Mouse (Mus musculus): ENCODE measurements around the gene Gpd1.

- TF ChIP-seq POLR2A (IDR thresholded peaks at IDR 0.05; ENCODE audit: borderline replicate concordance, extremely low read depth, insufficient read depth, insufficient read length, poor library complexity, severe bottlenecking) (no peak), CTCF (IDR thresholded peaks at IDR 0.05; ENCODE audit: borderline replicate concordance, extremely low read depth, insufficient read depth, insufficient read length) (no peak)
Measured at GRCm38 (mm10) chr15:99735631-99736030, 18.3 kb downstream of the Gpd1 start.

All from brain, embryonic 14.5 days (tissue).